Mouse (Mus musculus): ENCODE results near the gene Evi5. TPM values are rescaled to one million over a fixed set of nuclear protein-coding genes. Genes with fewer than 3 reads are reported as not detected.

Evi5 gene
- polyA plus RNA-seq, 1 experiment from 2014 or later: 50.2 TPM

DNA sequence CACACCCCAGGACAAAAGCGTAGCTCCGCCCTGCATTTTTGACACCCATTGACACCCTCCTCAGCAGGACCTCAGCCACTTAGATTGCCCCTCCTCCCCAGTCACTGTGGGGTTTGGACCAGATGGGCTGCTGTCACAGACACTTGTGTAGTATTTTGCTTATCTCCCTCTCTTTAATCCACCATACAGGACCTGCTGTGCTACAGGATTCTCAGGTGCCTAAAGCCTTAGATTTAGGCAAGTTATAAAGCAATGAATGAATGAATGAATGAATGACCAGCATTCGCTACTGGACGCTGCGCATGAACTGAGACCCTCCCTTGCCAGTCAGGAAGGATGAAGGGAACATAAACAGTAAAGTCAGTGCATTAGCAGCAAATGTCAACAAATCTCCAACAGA is 154.4 kb downstream of the Evi5 start:
- 3% methylated on average over 5 of the region's 5 CpGs for WGBS
- Histone ChIP-seq H3K4me3 (ENCODE audit: control insufficient read depth in 1 of 2, insufficient read depth in 1 of 2, low read depth in 1 of 2, low read length in 2 of 2) (no peak overlapping the region; a peak in 1 of 4 replicates), H3K4me1 (ENCODE audit: control insufficient read depth in 2 of 2, insufficient read depth in 2 of 2, low read length in 2 of 2) (peaks cover 25 to 43% of the 10 kb centered on the region in 2 experiments), H3K9me3 (ENCODE audit: control insufficient read depth, low read length) (no peaks in the 10 kb centered on the region), H3K4me2 (ENCODE audit: low read length) (no peak overlapping the region), H3K9ac (ENCODE audit: low read length) (no peak overlapping the region), H3K36me3 (ENCODE audit: control insufficient read depth, insufficient read depth, low read length) (no peaks in the 10 kb centered on the region), H3K27me3 (ENCODE audit: control insufficient read depth, insufficient read depth, low read length) (peaks cover 93% of the 10 kb centered on the region), H3K27ac (replicated peaks in 1 of 2; ENCODE audit: control insufficient read depth in 1 of 2, insufficient read depth in 1 of 2, low read depth in 2 of 2, low read length in 2 of 2) (no peak overlapping the region)
- ATAC-seq (ENCODE audit: insufficient number of reproducible peaks, insufficient read depth, low FRiP score, low read depth): no peak

- H3K4me2 ChIP-seq (ENCODE audit: low read length): no peak overlapping the region
- no peaks in the 10 kb centered on the region for H3K9me3 ChIP-seq (ENCODE audit: control insufficient read depth, low read length)
- peaks cover 19 to 36% of the 10 kb centered on the region in 2 experiments for H3K4me1 ChIP-seq (ENCODE audit: control insufficient read depth in 2 of 2, insufficient read depth in 2 of 2, low read length in 2 of 2)
- no peaks in the 10 kb centered on the region for H3K36me3 ChIP-seq (ENCODE audit: control insufficient read depth, insufficient read depth, low read length)
- no peak for ATAC-seq (ENCODE audit: insufficient number of reproducible peaks, insufficient read depth, low FRiP score, low read depth)
- no peak overlapping the region for H3K9ac ChIP-seq (ENCODE audit: low read length)
- peaks cover 85% of the 10 kb centered on the region for H3K27me3 ChIP-seq (ENCODE audit: control insufficient read depth, insufficient read depth, low read length)
- no peak overlapping the region for H3K4me3 ChIP-seq (ENCODE audit: control insufficient read depth in 1 of 2, insufficient read depth in 1 of 2, low read depth in 1 of 2, low read length in 2 of 2)
- 14% methylated on average over 1 of the region's 1 CpGs for WGBS
- no peak overlapping the region for H3K27ac ChIP-seq (replicated peaks in 1 of 2; ENCODE audit: control insufficient read depth in 1 of 2, insufficient read depth in 1 of 2, low read depth in 2 of 2, low read length in 2 of 2)
These were observed 155.1 kb downstream of the Evi5 start for GRCm38 (mm10) chr5:107719786-107720185.

DNA sequence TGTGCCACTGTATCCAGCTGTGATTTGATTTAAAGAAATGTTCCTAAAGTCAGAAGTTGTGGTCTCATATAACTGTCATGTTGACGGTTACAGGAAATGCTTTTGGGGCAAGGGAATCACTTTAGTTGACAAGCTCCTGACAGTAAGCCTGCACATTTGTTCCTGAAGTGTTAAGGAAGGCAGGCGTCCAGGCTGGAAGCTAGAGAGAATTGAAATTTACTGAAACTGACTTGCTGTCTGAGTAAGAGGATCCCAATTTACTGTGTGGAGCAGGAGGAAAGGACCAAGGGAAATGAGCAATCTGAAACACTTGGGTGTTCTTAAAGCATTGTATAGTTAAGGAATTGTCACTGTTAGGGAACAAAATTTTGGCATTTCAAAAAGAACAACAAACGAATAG is 155.7 kb downstream of the Evi5 start:
- H3K27me3 ChIP-seq (ENCODE audit: control insufficient read depth, insufficient read depth, low read length): peaks cover 80% of the 10 kb centered on the region
- no peak overlapping the region for H3K27ac ChIP-seq (replicated peaks in 1 of 2; ENCODE audit: control insufficient read depth in 1 of 2, insufficient read depth in 1 of 2, low read depth in 2 of 2, low read length in 2 of 2)
- no peak overlapping the region for H3K4me2 ChIP-seq (ENCODE audit: low read length)
- no peak overlapping the region for H3K9ac ChIP-seq (ENCODE audit: low read length)
- no peak for ATAC-seq (ENCODE audit: insufficient number of reproducible peaks, insufficient read depth, low FRiP score, low read depth)
- WGBS: 23% methylated on average over 3 of the region's 3 CpGs
- no peaks in the 10 kb centered on the region for H3K36me3 ChIP-seq (ENCODE audit: control insufficient read depth, insufficient read depth, low read length)
- H3K9me3 ChIP-seq (ENCODE audit: control insufficient read depth, low read length): no peaks in the 10 kb centered on the region
- peaks cover 16 to 30% of the 10 kb centered on the region in 2 experiments for H3K4me1 ChIP-seq (ENCODE audit: control insufficient read depth in 2 of 2, insufficient read depth in 2 of 2, low read length in 2 of 2)
- H3K4me3 ChIP-seq (ENCODE audit: control insufficient read depth in 1 of 2, insufficient read depth in 1 of 2, low read depth in 1 of 2, low read length in 2 of 2): no peak overlapping the region

GRCm38 (mm10) chr5:107717871-107718361 is 157.0 kb downstream of the Evi5 start:
- no peak for ATAC-seq (ENCODE audit: insufficient number of reproducible peaks, insufficient read depth, low FRiP score, low read depth)
- peaks cover 67% of the 10 kb centered on the region for H3K27me3 ChIP-seq (ENCODE audit: control insufficient read depth, insufficient read depth, low read length)
- H3K36me3 ChIP-seq (ENCODE audit: control insufficient read depth, insufficient read depth, low read length): no peaks in the 10 kb centered on the region
- H3K9ac ChIP-seq (ENCODE audit: low read length): no peak overlapping the region
- H3K27ac ChIP-seq (replicated peaks in 1 of 2; ENCODE audit: control insufficient read depth in 1 of 2, insufficient read depth in 1 of 2, low read depth in 2 of 2, low read length in 2 of 2): no peak overlapping the region
- no peak overlapping the region for H3K4me2 ChIP-seq (ENCODE audit: low read length)
- WGBS: 19% methylated on average over 11 of the region's 11 CpGs
- H3K4me3 ChIP-seq (ENCODE audit: control insufficient read depth in 1 of 2, insufficient read depth in 1 of 2, low read depth in 1 of 2, low read length in 2 of 2): no peak overlapping the region
- peaks cover 12 to 18% of the 10 kb centered on the region in 2 experiments for H3K4me1 ChIP-seq (ENCODE audit: control insufficient read depth in 2 of 2, insufficient read depth in 2 of 2, low read length in 2 of 2)
- no peaks in the 10 kb centered on the region for H3K9me3 ChIP-seq (ENCODE audit: control insufficient read depth, low read length)

- WGBS: 30% methylated on average over 2 of the region's 2 CpGs
These were observed 163.2 kb downstream of the Evi5 start for GRCm38 (mm10) chr5:107711689-107712088.

DNA sequence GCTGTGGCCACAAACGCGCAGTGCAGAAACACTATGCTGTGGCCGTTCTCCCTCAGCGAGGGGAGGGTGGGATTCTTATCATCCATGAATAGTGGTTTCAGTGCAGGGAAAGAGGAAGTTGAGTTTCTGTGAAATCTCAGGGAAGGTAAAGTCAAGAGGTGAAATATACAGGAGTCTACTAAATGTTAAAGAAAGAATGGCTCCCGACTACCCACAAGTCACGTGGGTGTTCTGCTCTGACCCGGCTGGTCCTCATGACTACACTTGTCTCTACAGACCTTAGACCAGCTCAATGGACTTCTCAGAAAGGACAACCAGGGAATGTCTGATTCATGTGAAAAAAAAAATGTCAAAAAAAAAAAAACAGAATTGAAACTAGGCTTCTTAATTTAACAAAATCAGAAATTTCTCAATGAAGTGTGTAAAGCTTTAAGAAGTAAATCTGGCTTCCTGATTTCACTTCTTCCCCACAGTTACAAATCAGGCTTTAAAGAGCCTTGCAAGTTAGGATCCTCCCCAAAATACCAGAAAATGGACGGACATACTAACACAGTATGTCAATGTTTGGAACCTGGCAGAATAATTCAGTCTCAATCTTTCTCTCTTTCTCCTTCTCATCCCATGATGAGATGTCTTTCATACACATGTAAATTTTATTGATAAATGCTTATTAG is 166.6 kb downstream of the Evi5 start:
- WGBS: 69% methylated on average over 8 of the region's 8 CpGs
- no peaks in the 10 kb centered on the region for H3K36me3 ChIP-seq (ENCODE audit: control insufficient read depth, insufficient read depth, low read length)
- ATAC-seq (ENCODE audit: insufficient number of reproducible peaks, insufficient read depth, low FRiP score, low read depth): no peak
- H3K9me3 ChIP-seq (ENCODE audit: control insufficient read depth, low read length): no peaks in the 10 kb centered on the region
- no peak overlapping the region for H3K9ac ChIP-seq (ENCODE audit: low read length)
- H3K4me3 ChIP-seq (ENCODE audit: control insufficient read depth in 1 of 2, insufficient read depth in 1 of 2, low read depth in 1 of 2, low read length in 2 of 2): no peak overlapping the region
- H3K27ac ChIP-seq (replicated peaks in 1 of 2; ENCODE audit: control insufficient read depth in 1 of 2, insufficient read depth in 1 of 2, low read depth in 2 of 2, low read length in 2 of 2): no peak overlapping the region
- H3K4me2 ChIP-seq (ENCODE audit: low read length): no peak overlapping the region
- peaks cover 14% of the 10 kb centered on the region for H3K27me3 ChIP-seq (ENCODE audit: control insufficient read depth, insufficient read depth, low read length)
- no peaks in the 10 kb centered on the region for H3K4me1 ChIP-seq (ENCODE audit: control insufficient read depth in 2 of 2, insufficient read depth in 2 of 2, low read length in 2 of 2)

More at GRCm38 (mm10) chr5:107711689-107712088, 163.2 kb downstream of the Evi5 start:
- Histone ChIP-seq H3K27me3 (ENCODE audit: control insufficient read depth, insufficient read depth, low read length) (peaks cover 20% of the 10 kb centered on the region), H3K4me3 (ENCODE audit: control insufficient read depth in 1 of 2, insufficient read depth in 1 of 2, low read depth in 1 of 2, low read length in 2 of 2) (no peak overlapping the region), H3K36me3 (ENCODE audit: control insufficient read depth, insufficient read depth, low read length) (no peaks in the 10 kb centered on the region), H3K9me3 (ENCODE audit: control insufficient read depth, low read length) (no peaks in the 10 kb centered on the region), H3K4me1 (ENCODE audit: control insufficient read depth in 2 of 2, insufficient read depth in 2 of 2, low read length in 2 of 2) (no peaks in the 10 kb centered on the region), H3K9ac (ENCODE audit: low read length) (no peak overlapping the region), H3K27ac (replicated peaks in 1 of 2; ENCODE audit: control insufficient read depth in 1 of 2, insufficient read depth in 1 of 2, low read depth in 2 of 2, low read length in 2 of 2) (no peak overlapping the region), H3K4me2 (ENCODE audit: low read length) (no peak overlapping the region)
- no peak for ATAC-seq (ENCODE audit: insufficient number of reproducible peaks, insufficient read depth, low FRiP score, low read depth)

- WGBS: 43% methylated on average over 1 of the region's 1 CpGs
- no peak overlapping the region for H3K4me2 ChIP-seq (ENCODE audit: low read length)
- H3K4me1 ChIP-seq (ENCODE audit: control insufficient read depth in 2 of 2, insufficient read depth in 2 of 2, low read length in 2 of 2): no peaks in the 10 kb centered on the region
- no peak for ATAC-seq (ENCODE audit: insufficient number of reproducible peaks, insufficient read depth, low FRiP score, low read depth)
- no peak overlapping the region for H3K27ac ChIP-seq (replicated peaks in 1 of 2; ENCODE audit: control insufficient read depth in 1 of 2, insufficient read depth in 1 of 2, low read depth in 2 of 2, low read length in 2 of 2)
- peaks cover 9% of the 10 kb centered on the region for H3K27me3 ChIP-seq (ENCODE audit: control insufficient read depth, insufficient read depth, low read length)
- H3K9ac ChIP-seq (ENCODE audit: low read length): no peak overlapping the region
- no peaks in the 10 kb centered on the region for H3K36me3 ChIP-seq (ENCODE audit: control insufficient read depth, insufficient read depth, low read length)
- H3K4me3 ChIP-seq (ENCODE audit: control insufficient read depth in 1 of 2, insufficient read depth in 1 of 2, low read depth in 1 of 2, low read length in 2 of 2): no peak overlapping the region
- no peaks in the 10 kb centered on the region for H3K9me3 ChIP-seq (ENCODE audit: control insufficient read depth, low read length)
These were observed 168.6 kb downstream of the Evi5 start for GRCm38 (mm10) chr5:107706262-107706661.

- no peaks in the 10 kb centered on the region for H3K9me3 ChIP-seq (ENCODE audit: control insufficient read depth, low read length)
- H3K4me1 ChIP-seq (ENCODE audit: control insufficient read depth in 2 of 2, insufficient read depth in 2 of 2, low read length in 2 of 2): peaks cover 0 to 2% of the 10 kb centered on the region in 2 experiments; a peak in 1 of 4 replicates
- ATAC-seq (ENCODE audit: insufficient number of reproducible peaks, insufficient read depth, low FRiP score, low read depth): no peak
- H3K36me3 ChIP-seq (ENCODE audit: control insufficient read depth, insufficient read depth, low read length): no peaks in the 10 kb centered on the region
- H3K4me3 ChIP-seq (ENCODE audit: control insufficient read depth in 1 of 2, insufficient read depth in 1 of 2, low read depth in 1 of 2, low read length in 2 of 2): no peak overlapping the region
- no peak overlapping the region for H3K4me2 ChIP-seq (ENCODE audit: low read length)
- H3K27ac ChIP-seq (replicated peaks in 1 of 2; ENCODE audit: control insufficient read depth in 1 of 2, insufficient read depth in 1 of 2, low read depth in 2 of 2, low read length in 2 of 2): no peak overlapping the region
- no peak overlapping the region for H3K9ac ChIP-seq (ENCODE audit: low read length)
- H3K27me3 ChIP-seq (ENCODE audit: control insufficient read depth, insufficient read depth, low read length): peaks cover 7% of the 10 kb centered on the region
- WGBS: 80% methylated on average over 4 of the region's 4 CpGs
These were observed 169.2 kb downstream of the Evi5 start for GRCm38 (mm10) chr5:107705756-107706155.

All from heart, embryonic 14.5 days (tissue).